Mouse (Mus musculus) cerebellum, adult 8-10 months (tissue): Measurements from ENCODE around the gene Chst11.

Experiments used
- DNase-seq: peaks from one replicate; pipeline ENCODE4 v3.0.0; 2022

The Chst11 gene

DNA sequence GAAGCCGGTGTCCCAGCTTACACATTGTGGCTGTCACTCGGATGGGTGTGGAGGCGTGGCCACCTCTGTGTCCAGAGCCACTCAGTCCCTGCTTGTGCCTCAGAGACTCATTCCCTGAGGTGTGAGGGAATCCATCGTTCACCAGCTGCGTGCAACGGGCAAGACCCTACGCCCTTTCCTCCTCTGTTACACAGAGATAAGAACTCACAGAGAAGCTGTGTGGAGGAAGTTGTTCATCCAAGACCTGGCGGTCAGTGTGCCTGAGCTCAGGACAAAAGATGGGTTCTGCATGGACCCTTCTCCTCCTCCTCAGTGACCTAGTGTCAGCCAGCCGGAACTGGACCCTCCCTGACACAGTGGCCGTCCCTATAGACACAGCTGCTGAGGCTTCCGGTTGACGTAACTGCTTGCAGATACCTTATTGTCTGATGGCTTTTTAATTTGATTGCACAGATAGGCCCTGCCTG, 95.0 kb downstream of the Chst11 start:
- no peak for DNase-seq

DNA sequence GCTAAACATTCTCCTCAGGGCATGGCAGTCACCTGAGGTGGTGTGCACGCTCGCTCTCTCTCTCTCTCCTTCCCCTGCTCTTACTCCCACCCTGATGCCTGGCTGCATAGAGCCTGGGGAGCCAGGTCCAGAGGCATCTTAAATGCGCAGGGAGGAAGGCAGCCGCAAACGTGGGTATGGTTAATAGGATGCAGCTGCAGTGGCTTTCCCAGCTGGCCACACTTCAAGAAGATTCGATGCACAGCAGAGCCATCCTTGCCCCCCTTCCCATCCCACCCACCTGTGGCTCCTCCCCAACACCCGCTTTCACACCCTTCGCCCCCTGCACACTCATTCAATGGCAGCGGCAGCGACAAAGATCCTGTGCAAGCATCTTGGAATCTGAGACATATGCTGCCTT, 95.6 kb downstream of the Chst11 start:
- DNase-seq = no peak

DNA sequence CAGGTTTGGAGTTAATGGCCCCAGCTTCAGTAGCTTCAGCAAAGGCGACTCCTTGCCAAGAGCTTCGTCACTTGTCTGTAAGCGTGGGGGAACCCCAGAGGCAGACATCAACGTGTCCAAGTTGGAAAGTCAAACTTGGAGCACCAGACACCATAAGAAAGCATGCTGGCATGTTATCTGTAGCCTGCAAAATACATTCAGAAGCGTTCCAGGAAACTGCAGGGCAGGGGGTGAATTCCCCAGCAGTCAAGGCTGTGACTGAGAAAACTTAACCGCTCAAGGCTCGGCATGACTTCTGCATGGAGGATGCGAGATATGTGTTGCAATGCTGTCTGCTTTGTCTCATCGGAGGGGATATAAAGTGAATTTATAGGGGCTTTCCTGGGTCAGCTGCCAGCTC, 98.6 kb downstream of the Chst11 start:
- no peak for DNase-seq

DNA sequence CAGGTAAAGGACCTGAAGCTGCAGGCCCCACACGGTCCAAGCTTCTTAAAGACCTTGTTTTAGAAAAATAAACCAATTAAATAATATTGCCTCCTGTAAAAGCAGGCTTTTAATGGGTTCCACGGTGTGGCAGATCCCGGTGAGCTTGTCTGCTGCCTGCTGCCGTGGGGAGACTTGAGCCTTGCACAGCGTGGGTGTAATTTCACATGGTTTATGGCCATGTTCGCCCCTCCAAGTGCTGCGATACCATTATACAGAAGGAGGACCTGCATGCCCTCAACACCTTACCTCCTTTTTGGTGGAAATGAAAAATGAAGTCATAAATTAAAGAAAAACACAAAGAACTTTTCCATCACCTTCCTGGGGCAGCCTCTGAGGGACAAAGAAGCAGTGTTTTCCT, 103.0 kb downstream of the Chst11 start:
- DNase-seq = no peak

DNA sequence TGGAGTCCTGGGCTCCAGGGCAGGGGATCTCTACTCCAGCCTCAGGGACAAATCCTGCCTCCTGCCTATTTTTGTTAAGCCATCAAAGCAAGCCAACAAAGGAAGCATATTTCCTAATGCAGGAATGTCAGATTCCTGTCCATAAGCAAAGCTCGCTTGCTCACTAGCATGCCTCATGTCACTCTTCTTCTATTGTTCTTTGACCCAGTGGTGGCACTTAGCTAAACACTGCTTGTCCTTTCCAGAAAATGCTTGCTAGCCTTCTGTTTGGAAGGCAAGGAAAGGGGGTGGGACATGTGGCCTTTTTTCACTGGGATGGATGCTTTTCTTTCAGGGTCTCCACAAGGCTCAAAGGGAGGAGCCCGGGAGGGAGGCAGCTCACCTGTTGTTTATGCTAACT, 103.5 kb downstream of the Chst11 start:
- no peak for DNase-seq

DNA sequence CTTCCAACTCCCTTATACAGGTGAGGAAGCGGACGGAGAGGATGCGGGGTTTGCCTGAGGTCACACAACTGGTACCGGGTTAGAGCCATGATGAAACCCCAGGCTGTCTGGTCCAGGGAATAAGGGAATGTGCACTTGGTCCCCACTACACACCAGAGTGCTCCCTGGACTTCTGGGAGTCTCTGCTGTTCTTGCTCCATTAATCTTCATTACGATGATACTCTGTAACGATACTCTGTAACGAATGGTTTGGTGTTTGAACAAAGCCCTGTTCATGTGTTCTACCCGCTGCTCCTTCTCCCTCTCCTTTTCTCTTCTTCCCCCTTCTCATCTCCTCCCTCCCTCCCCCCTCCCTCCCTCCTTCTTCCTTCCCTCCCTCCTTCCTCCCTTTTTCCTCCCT, 104.9 kb downstream of the Chst11 start:
- DNase-seq = no peak

DNA sequence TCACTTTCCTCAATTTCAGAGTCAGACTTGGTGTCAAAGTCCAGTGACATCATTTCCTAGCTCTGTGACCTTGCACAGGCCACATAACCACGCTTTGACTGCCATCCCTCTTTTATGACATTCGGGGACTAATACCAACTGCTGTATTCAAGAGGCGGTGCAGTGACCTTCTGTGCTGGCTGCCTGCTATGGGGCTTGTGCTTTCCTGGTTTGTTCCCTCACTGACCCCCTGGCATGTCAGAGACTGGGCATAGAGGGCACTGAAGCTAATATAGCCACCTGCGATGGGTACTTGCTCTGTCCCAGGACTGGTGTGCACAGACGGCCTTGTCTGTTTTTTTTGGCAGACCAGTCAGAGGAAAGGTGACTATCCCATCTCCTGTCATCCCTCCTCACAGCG, 108.4 kb downstream of the Chst11 start:
- DNase-seq = no peak

DNA sequence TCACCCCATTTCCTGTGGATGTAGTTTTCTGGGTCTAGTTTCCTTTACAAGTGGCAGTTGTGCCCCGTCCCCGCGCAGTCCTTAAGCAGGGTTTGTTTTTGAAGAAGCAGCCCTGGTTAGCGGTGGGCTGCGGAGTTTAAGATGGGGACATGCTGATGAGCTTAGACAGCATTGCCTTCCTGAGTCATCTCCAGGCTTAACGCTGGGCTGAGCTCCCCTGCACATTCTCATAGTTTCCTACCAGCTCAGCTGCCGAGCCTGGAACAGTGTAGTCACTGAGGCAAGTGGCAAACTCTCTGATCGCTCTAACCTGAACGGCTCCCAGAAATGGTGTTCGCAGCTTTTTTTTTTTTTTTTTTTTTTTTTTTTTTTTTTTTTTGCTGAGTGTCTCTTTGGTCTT, 109.0 kb downstream of the Chst11 start:
- DNase-seq = no peak

DNA sequence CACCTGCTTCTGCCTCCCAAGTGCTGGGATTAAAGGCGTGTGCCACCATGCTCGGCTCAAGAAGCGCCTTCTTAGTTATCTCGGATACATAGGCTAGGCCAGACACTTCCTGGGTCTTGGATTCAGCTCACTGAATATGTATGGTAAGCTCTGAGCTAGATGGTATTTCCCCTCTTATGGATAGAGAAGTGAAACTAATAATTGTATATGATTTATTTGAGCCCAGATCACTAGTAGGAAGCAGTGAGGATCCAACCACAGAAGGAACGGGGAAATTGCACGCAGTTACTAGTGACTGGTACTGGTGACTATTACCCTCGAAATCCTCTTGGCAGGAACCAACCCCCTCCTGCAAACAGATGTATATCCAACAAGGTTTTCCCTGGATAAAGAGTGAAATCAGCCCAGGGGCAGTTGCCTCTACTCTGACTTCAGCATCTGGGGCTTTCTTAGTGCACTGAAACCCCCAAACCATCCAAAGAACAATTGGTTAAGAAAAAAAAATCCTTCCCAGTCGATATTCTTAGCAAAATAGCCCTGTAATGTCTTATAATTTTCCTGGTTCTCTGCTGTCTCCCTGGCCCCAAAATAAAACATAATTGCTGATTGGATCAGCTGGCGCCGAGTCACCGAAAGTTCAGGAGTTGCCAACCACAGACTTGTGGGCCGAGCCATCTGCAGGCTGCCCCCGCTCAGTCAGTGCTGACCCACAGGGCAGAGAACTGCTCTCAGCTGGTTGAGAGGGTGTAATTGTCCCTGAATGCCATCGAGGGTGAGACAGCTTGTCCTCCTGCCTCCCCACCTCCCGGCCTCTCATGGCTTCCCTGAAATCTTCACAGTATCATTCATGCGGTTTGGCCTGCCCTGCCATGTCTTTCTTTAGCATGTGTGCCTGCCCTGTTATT, 109.8 kb downstream of the Chst11 start:
- DNase-seq = no peak

DNA sequence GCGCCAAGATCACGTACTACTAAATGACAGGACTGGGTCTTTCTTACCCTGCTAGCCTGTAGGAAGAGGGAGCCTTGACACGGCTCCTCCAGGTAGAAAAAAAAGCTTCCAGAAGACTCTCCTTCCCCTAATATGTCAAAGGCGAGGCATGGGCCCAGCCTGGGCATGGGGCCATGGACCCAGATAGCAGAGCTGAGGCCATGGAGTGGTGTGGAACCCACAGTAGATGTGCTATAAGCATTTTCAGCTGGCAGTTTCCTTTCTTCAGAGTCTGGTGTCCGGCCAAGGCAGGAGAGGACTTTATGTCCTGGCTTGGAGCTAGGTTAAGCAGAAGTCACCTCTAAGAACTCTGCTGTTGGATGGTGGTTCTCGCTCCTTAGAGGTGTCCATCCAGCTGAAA, 111.0 kb downstream of the Chst11 start:
- no peak for DNase-seq

DNA sequence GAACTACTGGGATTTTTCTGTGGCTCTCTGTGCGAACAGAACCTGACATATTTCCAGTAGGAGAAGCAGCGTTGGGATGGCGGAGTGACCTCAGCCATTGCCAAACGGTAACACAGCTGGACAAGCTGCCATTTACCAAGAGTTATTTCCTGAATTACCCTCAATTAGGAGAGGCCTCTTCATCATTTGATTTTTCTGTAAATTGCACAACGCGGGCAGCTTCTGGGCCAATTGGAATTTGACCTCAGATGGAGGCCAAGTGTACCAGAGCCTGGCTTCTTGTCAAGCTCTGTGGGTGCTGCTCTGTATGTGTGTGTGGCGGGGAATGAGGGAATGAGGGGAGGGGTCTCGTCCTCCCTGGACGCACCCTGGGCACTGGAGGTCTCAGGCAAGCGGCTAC, 113.6 kb downstream of the Chst11 start:
- DNase-seq = no peak

DNA sequence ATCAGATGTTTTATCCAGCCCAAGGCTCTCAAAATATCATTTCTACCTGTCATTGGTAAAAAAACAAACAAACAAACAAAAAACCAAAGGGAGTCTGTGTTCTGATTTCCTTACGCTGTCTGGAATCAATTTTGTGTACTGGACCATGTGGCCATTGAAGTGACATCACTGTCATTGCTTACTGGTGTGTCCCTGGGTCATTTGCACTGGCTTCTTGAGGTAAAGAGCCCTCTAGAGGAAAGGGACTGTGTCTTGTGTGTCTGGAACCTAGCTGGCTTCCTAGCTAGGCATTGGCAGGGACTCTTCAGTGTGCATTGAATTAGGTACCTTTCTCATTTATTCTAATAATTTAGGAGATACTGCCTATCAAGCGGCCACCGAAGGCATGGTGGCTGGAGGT, 114.4 kb downstream of the Chst11 start:
- no peak for DNase-seq

DNA sequence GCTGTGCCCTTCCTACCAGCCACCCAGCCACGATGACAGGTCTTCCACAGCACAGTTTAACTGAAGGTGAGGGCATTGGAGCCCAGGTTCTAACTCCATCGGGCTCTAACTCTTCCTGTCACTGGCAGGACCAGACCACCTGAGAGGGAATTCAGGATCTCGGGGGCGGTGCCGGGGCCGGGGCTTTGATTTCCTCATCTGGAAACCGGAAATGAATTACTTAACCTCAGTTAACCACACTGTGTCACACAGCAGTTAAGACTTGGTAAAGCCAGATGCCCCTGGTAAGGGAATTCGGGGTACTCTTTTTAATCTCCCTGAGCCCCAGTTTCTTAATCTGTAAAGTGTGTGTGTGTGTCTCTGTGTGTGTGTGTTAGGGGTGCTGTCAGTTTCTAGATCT, 115.6 kb downstream of the Chst11 start:
- no peak for DNase-seq

DNA sequence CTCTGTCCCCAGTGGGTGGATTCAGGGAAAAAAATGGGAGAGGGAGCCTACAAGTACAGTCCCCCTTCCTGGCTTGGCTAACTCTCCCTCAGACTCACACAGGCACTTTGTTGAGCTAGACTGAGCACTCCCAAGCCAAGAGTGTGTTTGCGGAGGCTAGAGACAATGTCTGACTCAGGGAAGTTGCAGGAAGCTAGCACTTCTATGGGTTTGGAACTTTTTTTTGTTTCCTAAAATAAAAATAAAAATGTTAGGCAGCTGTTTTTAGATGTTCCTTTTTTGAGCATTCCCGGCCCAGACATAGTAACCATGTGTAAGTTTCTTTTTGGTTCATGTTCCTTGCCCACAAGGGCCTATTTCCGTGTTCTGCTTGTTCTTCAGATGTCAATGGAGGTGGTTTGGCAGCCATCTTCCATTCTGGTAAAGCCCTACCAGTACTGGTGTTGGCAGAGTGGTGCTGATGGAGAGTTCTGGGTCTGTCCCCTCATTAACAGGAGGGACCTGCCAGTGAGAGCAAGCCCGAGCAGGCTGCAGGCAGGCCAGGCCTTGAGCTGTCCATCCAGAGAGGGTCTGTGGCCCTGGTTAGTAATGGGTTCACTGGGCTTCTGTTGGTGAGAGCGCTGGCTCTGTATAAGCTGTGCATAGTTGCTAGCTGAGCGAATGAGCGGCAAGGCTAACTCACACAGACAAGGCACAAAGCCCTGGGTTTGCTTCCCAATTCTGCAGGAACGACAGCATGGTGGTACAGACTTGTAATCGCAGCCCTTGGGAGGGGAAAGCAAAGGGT, 116.3 kb downstream of the Chst11 start:
- no peak for DNase-seq

DNA sequence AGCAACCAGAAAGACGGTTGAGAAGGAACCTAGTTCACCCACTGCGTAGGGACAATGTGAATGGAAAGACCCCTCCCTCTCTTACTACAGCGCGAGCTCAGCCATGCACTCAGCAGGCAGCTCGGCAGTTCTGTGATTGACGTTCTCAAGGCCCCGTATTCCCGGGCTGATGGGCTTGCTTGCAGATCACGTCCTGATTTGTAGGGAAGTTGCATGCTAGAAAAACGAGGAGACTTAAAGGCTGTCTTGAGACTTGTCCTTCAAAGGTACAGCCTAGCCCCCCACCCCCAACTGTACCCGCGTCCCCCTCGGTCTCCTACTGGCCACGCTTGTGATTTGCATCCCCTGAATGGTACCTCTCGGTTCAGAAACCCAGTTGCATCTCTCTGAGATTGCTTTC, 117.4 kb downstream of the Chst11 start:
- no peak for DNase-seq

DNA sequence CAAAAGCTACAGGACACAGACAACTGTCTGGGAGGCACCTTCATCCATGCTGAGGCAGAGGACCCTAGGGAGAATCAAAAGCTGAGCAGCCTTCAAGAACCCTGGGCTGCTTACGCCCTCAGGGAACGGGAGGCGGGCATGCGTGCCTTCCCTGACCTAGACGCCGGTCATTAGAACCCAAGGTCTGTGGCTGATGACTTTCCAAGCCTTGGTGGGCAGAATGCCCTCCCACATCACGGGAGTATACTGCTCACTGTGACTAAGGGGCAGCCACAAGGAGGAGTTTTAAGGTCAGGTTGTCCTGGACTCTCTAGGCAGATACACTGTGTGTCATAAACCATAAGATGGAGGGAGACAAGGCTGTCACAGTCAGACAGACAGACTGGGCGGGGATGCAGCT, 118.9 kb downstream of the Chst11 start:
- no peak for DNase-seq

DNA sequence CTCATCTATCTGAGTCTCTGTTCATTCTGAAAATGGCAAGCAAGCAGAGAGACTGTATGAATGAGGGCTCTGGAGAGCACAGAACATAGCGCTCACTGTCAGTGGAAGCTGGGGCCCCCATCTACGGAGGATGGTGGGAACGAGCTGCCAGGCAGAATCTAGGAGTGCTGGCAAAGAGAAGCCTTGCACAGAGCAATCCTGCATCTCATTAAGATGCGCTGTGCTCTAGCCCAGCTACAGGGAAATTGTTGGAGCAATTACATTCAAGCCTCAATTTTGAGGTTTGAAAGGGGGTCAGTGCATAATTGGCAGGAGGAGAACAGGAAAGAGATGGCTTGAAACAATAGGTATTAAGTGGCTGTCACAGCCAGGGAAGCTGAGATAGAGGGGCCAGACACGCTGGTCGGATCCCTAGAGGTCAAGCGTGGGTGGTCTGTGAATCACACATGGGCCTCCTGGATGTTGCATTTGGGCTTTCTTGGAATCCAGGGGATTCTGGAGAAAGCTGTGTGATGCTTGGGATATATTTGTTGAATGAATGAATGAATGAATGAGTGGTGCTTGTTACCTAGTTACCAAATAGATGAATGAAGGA, 121.0 kb downstream of the Chst11 start:
- no peak for DNase-seq

DNA sequence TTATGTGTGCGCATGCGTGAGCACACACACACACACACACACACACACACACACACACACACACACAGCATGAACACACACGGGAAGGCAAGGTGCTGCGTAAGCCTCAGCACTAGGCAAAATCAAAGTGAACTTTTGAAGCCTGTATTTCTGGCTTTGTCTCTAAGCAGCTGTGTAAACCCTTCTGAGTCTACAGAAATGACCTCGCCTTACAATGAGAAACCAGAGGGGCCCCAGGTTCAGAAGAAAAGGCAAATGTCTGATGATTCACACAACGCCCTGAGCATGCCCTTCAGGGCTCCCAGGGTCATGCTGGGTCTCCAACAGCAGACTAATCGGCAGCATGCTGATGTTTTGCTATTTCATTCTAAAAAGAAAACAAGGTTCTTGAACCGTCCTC, 122.1 kb downstream of the Chst11 start:
- no peak for DNase-seq

DNA sequence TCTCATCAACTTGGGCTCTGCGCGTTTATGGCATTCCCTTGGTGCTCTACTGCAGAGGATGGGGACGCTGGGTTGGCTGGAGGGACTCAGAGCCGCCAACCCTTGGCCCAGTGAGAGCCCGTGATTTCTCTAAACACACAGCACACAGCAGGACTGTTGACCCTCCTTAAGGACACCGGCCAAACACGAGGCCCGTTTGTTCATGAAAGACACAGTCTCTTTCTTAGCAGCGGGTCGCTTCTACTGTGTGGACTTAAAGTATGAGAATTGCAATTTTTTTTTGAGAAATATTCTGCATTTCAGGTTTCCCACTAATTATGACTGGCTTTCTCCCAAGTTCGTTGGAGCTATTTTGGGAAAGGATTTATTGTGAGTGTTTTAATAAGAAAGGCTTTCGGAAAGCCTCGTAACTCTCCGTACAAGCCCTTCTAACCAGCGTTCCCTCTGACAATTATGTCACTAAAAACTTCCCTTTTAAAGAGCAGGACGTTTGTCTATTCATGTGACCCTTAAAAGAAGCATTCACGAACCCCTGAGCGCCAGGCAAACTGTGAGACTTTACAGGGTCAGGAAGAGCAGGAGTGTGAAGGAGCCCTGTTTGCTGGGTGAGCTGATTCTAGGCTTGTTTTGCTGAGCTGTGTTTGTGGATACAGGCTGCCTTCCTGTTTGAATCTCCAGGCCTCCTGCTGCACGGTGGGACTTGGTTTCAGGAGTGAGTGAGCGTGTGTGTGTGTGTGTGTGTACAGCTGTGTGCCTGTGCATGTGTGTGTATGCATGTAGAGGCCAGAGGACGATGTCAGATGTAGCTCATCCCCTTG, 122.8 kb downstream of the Chst11 start:
- no peak for DNase-seq

DNA sequence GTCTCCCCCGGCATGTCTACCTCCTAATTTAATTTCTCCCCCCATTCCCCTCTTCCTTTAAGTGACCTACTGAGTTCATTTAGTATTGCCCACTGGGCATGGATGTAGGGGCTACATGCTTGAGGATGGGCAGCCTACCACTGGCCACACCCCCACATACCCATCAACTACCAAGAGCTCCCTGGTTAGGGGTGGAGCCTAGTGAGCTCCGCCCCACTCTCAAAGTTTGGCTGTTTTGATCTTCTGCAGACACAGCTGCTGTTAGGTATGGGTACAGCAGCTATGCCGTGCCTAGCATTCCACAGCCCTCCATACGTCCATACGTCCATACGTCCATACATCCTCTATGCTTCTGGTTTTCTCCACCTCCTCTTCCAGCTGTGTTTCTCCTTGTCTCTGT, 123.6 kb downstream of the Chst11 start:
- no peak for DNase-seq

DNA sequence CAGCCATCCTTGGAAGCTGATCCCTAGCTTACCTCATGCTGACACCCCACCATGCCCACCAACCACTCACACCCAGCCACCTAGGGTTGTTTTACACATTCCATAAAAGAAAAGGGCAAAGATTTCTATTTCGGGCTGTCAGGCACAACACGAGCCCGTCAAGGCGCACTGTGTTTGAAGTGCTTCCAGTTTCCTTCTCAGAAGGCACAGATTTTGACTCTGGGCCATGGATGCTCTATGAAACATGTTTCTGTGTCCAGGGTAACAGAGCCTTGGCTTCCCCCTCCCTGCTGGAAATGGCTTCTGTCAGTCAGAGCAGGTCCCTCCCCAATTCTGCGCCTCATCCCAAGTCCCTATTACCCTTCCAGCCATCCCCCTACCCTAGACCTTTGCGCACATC, 125.7 kb downstream of the Chst11 start:
- DNase-seq = no peak

DNA sequence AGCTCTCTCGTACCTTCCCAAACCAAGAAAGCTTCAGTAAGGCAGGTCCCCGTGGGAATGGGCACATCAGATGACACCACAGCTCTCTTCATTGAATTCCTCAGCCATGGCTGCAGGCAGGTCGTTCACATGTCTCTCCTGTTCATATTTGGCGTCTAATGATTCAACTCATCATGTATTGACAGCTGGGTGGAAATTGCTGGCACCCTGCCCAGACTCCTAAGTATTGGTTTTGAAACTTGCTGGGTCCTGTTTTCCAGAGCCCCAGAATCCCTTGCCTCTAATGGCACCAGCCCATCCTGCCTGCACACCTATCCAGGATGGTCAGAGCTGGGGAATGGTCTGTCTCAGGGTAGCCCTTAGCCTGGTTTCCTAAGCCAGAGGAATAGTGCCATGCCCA, 127.0 kb downstream of the Chst11 start:
- DNase-seq = no peak

DNA sequence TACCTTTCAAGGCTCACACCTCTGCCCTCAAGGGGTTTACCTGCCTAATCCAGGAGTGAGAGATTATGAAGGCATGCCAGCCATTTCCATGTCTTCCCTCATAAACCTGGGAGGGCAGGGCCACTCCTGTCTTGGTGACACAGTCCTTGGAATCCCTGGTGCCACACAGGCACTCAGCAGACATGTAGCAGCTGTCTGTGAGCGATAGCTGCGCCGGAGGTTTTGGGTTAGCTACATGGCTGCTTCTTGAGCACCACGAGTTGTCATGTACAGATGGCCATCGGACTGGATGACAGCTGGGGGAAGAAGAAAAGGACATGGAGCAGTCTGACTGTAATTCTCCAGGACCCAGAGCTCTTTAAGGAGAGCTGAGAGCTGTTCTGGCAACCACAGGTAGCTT, 129.3 kb downstream of the Chst11 start:
- no peak for DNase-seq
